Mouse (Mus musculus): ENCODE measurements around the gene Bok.

Gene Bok

GRCm38 (mm10) chr1:93691786-93692357 lies 6.4 kb downstream of the Bok start:
- DNase-seq = no peak

DNA sequence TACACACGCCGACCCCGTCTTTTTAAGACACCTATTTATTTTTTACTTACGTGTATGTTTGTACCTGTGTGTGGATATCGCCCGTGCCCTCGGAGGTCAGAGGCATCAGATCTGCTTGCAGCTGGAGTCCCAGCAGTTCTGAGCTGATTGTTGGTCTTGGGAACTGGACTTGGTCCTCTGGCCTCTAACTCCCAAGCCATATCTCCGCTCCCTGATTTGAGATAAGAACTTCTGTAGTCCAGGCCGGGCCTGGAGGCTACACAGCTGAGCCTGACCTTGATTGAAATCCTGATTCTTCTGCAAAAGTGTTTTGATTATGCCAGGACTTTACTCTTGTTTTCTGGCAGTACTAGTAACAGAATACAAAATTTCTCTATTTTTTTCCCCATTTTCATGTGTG lies 7.3 kb downstream of the Bok start:
- no peak for DNase-seq

DNA sequence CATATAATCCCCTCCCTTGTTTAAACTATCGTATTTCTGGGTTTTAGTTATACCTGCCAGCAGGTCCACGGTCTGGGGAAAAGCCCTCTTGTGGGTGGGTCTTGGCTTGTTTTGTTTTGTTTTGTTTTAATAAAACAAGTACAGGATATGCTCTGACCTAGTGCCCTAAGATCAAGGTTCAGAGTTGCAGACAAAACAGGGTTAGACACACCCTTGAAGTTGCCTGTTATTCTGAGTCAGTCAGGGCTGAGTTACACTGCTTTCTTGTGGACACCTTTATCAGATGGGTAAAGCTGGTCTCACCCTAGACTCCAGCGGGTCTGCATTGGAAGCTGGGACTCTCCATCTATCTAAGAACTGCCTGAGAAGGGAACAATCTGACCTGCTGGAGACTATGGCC lies 8.0 kb downstream of the Bok start:
- DNase-seq = no peak

DNA sequence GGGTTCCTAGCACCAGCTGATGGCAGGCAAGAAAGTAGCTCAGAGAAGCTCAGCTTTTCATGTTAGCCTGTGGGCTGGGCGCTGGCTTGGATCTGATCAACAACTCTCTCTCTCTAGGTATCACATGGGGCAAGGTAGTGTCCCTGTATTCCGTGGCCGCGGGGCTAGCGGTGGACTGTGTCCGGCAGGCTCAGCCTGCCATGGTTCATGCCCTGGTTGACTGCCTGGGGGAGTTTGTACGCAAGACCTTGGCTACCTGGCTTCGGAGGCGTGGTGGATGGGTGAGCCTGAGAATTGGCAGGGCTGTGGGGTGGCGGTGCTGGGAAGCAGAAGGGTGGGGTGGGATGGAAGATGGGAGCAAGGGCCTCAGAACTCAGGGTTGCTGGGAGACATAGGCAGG lies 8.5 kb downstream of the Bok start:
- no peak for DNase-seq

DNA sequence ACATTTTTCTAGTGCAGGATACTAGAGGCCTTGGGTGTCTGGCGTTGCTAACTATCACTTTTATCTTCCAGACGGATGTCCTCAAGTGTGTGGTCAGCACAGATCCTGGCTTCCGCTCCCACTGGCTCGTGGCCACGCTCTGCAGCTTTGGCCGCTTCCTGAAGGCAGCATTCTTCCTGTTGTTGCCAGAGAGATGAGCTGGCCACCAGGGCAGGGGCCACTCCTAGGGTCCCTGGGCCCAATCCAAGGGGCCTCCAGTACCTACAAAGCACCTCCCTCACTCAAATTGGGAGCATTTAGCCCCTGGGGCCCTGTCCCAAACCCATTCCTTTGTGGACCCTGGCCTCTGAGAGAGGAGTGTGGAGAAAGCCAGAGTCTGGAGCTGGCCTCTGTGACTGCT lies 9.5 kb downstream of the Bok start:
- DNase-seq = no peak

DNA sequence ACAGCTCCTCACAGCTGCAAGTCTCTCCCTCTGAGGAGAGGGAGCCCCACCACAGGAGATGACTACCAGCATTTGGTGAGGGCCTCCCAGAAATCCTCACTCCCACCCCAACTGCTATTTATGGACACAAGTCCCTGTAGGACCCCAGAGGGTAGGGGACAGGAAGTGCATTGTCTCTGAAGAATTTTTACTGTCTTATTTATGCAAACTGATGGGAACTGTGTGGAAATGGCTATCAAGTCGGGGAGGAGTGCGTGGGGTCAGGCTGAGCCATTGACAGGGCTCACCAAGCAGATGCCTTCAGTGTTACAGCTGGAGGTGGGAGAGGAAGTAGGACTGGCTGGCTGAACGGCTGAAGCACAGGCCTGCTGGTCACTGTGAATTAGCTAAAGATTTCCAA lies 11.9 kb downstream of the Bok start:
- no peak for DNase-seq

- DNase-seq = no peak
These were observed 13.7 kb downstream of the Bok start for GRCm38 (mm10) chr1:93699159-93699558.

DNA sequence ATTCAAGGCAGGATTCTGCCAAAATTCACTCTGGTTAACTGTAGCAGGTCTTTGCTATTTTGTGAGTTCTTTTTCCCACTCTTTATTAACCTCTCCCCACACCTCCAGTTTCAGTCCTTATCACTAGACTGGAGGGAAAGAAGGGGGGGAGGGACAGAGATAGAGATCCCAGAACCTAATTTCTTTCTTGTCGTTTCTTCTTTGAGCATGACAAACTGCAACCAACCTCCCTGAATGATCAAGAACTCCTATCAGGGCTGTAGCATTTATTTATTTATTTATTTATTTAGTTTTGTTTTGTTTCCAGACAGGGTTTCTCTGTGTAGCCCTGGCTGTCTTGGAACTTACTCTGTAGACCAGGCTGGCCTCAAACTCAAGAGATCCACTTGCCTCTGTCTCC lies 16.6 kb downstream of the Bok start:
- no peak for DNase-seq

- no peak for DNase-seq
These were observed 18.1 kb downstream of the Bok start for GRCm38 (mm10) chr1:93703472-93704048.

GRCm38 (mm10) chr1:93704341-93704740 lies 18.9 kb downstream of the Bok start:
- no peak for DNase-seq

- no peak for DNase-seq
These were observed 19.9 kb downstream of the Bok start for GRCm38 (mm10) chr1:93705389-93705788.

- DNase-seq = no peak
These were observed 30.7 kb downstream of the Bok start for GRCm38 (mm10) chr1:93716166-93716565.

DNA sequence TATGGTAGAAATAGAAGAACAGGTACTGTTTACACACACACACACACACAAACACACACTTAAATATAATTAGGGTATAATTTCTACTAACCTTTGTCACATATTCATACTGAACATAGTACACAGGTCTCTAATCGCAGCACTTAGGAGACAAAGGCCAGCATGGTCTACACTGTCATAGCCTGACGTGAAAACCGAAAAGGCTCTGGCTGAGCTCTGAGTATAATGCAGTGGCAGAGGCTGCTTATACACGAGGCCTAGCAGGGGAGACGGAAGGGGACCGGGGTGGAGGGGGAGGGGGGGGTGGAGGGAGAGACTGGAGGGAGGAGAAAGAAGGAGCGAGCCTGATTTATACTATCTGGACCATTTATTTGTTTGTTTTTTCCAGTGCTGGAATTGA lies 36.1 kb downstream of the Bok start:
- DNase-seq = no peak

DNA sequence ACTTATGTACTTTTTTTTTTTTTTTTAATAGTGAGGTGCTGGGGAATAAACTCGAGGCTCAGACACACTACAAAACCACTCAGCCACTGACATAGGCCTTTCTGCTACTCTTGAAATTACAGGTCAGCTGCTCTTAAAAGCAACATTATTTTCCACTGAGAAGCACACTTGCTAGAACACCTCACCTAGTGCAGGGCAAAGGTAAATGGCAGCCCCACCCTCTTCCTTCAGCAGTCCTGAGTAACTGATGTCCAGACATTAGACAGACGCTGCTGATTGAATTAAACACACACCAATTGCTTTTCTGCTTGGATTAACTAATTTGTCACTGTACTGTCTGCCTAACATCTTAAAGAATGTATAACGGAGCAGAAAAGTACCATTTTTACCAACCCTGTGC lies 39.2 kb downstream of the Bok start:
- DNase-seq = no peak

DNA sequence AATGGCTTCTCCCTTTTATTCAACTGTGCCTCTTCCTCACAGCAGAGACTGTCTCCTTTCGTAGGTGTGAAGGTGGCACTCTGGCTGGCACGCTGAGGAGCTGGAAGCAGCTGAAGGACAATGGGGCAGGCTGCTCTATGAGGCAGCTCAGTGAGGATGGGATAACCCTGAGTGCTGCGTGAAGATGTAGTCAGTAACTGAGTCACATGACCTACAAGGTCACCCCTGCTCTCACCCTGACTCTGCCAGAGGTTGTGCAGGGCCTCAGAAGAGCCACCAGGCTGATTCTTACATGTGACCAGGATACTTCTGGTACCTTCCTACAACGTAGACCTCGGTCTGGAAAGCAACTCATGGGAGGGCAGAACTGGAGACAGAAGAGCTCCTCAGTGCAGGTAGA lies 40.2 kb downstream of the Bok start:
- no peak for DNase-seq

GRCm38 (mm10) chr1:93726116-93726515 lies 40.7 kb downstream of the Bok start:
- DNase-seq = no peak

DNA sequence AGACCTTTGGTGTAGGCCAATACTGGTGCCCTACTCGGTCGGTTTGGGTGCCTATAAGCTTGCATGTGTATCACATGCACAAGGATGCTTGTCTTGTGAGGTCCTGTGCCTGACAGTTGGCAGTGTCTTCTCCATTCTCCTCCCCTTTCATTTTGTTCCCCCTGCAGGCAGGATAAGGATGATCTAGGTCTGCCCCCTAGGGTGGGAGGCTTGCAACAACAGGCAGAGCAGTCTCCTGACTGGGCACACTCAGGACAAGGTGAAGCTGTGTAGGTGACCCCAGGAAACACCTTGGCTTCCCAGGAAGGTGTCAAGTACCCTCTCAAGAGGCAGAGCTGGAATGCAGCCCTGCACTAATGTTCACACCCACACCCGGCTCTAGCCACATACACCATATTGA lies 41.5 kb downstream of the Bok start:
- DNase-seq = peak; percentile 19 to 47

DNA sequence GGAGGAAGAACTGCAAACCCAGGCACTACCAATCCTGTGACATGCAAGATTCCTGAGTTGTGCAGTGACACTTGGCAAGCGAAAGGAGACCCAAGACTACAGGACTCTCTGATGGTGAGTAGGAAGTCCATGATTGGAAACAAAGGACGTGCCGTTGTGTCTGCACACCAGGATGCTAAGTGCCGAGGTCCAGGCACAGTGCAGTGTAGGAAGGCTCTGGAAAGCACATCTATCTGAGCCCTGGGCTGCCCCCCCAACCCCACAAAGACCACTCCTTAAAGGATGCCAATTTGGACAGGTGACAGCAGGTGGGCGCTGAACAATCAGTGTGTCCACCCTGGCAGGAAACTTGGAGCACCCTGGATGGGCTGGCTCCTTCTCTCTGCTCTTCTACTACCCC lies 45.6 kb downstream of the Bok start:
- DNase-seq = no peak

- no peak for DNase-seq
These were observed 46.4 kb downstream of the Bok start for GRCm38 (mm10) chr1:93731880-93732281.

GRCm38 (mm10) chr1:93735859-93736258 lies 50.4 kb downstream of the Bok start:
- no peak for DNase-seq

GRCm38 (mm10) chr1:93737711-93738110 lies 52.3 kb downstream of the Bok start:
- no peak for DNase-seq

- no peak for DNase-seq
These were observed 55.2 kb downstream of the Bok start for GRCm38 (mm10) chr1:93740671-93741070.

DNA sequence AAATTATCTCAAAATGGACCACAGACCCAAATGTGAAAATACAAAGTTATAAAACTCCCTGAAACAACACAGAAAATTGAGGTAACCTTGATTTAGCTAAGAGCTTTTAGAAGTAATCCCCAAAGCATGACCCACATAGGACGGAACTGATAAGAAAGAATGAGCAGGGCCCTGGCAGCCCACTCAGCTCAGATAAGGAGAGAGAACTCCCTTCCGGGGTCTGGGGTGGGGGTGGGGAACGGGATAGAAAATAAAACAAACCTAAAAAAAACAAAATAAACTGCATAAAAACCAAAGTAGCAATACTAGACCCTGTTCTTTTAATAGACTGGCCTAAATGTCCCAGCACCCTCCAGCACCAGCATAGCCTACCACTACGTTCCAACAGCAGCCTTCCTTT lies 56.5 kb downstream of the Bok start:
- no peak for DNase-seq

GRCm38 (mm10) chr1:93742910-93743309 lies 57.5 kb downstream of the Bok start:
- no peak for DNase-seq

All from spleen, adult 18-20 months (tissue).